Mouse (Mus musculus): ENCODE measurements around the gene Mapk1ip1. TPM values are rescaled to one million over a fixed set of nuclear protein-coding genes. Genes with fewer than 3 reads are reported as not detected.

Mapk1ip1 gene
- 16.8 and 29.0 TPM in 2 replicates for polyA plus RNA-seq (2012; ENCODE audit: low replicate concordance)

GRCm38 (mm10) chr7:138845544-138846391 lies at the start of gene Mapk1ip1, which contains the start of gene Ppp2r2d:
Mapk1ip1 (minus strand) TSS chr7:138846273.
Ppp2r2d (plus strand) TSS chr7:138846079.

Other genes starting within 250 kb of the Mapk1ip1 start
- gene Ppp2r2d, start 194 bp downstream of the Mapk1ip1 start, polyA plus RNA-seq (2012; ENCODE audit: low replicate concordance): 11.5 and 21.5 TPM in 2 replicates
- gene Bnip3, start 63.2 kb upstream of the Mapk1ip1 start, polyA plus RNA-seq (2012; ENCODE audit: low replicate concordance): 10.6 and 24.7 TPM in 2 replicates
- gene Jakmip3, start 94.5 kb upstream of the Mapk1ip1 start, polyA plus RNA-seq (2012; ENCODE audit: low replicate concordance): 0.03 TPM in 1 of 2 replicates, not detected in the other
- gene Dpysl4, start 239.7 kb upstream of the Mapk1ip1 start, polyA plus RNA-seq (2012; ENCODE audit: low replicate concordance): not detected in 2 replicates

Measured in hematopoietic multipotent progenitor cell, adult 10-12 weeks (in vitro differentiated cells).